Mouse (Mus musculus): ENCODE measurements around the gene AU018091. TPM values are rescaled to one million over a fixed set of nuclear protein-coding genes. Genes with fewer than 3 reads are reported as not detected.
"Not testable (repeated sequence)": the region's sequence is repeated elsewhere in the genome, so short reads cannot be mapped to it uniquely, and the experiment has no call there.

Gene AU018091
- polyA plus RNA-seq, 1 experiment from 2014 or later, result 0.16 TPM

GRCm38 (mm10) chr7:3150376-3150775, 18.6 kb downstream of the AU018091 start:
- no peak for ATAC-seq (ENCODE audit: insufficient number of reproducible peaks, insufficient read depth, low FRiP score, low read depth)
- WGBS, result 63% methylated on average over 1 of the region's 1 CpGs
- H3K9me3 ChIP-seq (ENCODE audit: control insufficient read depth, low read depth, low read length), result no peaks in the 10 kb centered on the region

DNA sequence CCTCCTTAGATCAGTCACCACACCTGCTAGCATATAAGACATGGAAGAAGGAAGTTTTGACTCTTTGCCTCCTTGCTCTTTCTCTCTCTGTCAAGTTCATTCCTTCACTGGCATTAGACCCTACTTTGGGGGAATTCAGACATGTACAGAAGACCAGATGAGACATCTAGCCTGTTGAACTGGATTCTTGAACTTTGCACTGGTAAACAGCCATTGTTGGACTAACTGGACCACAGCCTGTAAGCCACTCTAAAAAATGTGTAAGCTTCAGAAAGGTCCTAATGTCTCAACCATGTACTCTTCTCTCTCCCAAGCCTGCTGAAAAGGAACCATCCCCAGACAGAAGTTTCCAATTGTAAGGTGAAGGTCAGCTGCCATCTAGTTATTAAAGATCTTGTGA, 22.9 kb downstream of the AU018091 start:
- H3K4me3 ChIP-seq (ENCODE audit: low read depth, low read length), result no peak overlapping the region
- no peak overlapping the region for H3K4me2 ChIP-seq (replicated peaks; ENCODE audit: low read depth, low read length)
- no peak overlapping the region for H3K9ac ChIP-seq (replicated peaks; ENCODE audit: low read depth, low read length)
- no peaks in the 10 kb centered on the region for H3K4me1 ChIP-seq (ENCODE audit: control insufficient read depth, insufficient read depth, low read length)
- no peak for ATAC-seq (ENCODE audit: insufficient number of reproducible peaks, insufficient read depth, low FRiP score, low read depth)
- no peaks in the 10 kb centered on the region for H3K27me3 ChIP-seq (ENCODE audit: control insufficient read depth, insufficient read depth, low read length)
- H3K27ac ChIP-seq (ENCODE audit: low read length), result no peak overlapping the region
- H3K9me3 ChIP-seq (ENCODE audit: control insufficient read depth, low read depth, low read length), result no peaks in the 10 kb centered on the region
- no peaks in the 10 kb centered on the region for H3K36me3 ChIP-seq (ENCODE audit: control insufficient read depth, insufficient read depth, low read length)

More at GRCm38 (mm10) chr7:3150376-3150775, 18.6 kb downstream of the AU018091 start:
- H3K4me3 ChIP-seq (ENCODE audit: low read depth, low read length), result no peak overlapping the region
- no peaks in the 10 kb centered on the region for H3K36me3 ChIP-seq (ENCODE audit: control insufficient read depth, insufficient read depth, low read length)
- no peaks in the 10 kb centered on the region for H3K27me3 ChIP-seq (ENCODE audit: control insufficient read depth, insufficient read depth, low read length)
- H3K9ac ChIP-seq (replicated peaks; ENCODE audit: low read depth, low read length), result no peak overlapping the region
- H3K27ac ChIP-seq (ENCODE audit: low read length), result no peak overlapping the region
- no peaks in the 10 kb centered on the region for H3K4me1 ChIP-seq (ENCODE audit: control insufficient read depth, insufficient read depth, low read length)
- H3K4me2 ChIP-seq (replicated peaks; ENCODE audit: low read depth, low read length), result no peak overlapping the region

DNA sequence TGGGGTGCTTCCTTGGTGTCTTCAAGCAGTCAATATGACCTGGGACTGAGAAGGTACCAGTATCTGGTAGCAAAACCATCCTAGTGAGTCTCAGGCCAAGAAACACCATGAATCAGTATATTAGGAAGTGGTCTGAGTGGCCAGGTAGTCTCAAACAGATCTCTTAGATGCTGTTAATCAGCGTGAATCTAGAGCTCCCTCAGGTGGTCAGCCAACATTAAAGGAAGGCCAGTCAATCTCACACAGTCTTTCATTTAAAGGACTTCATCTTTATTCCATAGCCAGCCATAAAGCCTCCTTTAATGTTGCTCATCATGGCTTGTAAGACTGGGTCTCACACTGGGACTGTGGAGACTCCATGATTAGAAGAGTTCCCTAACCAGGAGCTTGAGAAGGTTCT, 25.7 kb downstream of the AU018091 start:
- Histone ChIP-seq H3K27ac (ENCODE audit: low read length) (no peak overlapping the region), H3K4me3 (ENCODE audit: low read depth, low read length) (no peak overlapping the region), H3K9me3 (ENCODE audit: control insufficient read depth, low read depth, low read length) (no peaks in the 10 kb centered on the region), H3K4me2 (replicated peaks; ENCODE audit: low read depth, low read length) (no peak overlapping the region), H3K36me3 (ENCODE audit: control insufficient read depth, insufficient read depth, low read length) (no peaks in the 10 kb centered on the region), H3K27me3 (ENCODE audit: control insufficient read depth, insufficient read depth, low read length) (no peaks in the 10 kb centered on the region), H3K9ac (replicated peaks; ENCODE audit: low read depth, low read length) (no peak overlapping the region), H3K4me1 (ENCODE audit: control insufficient read depth, insufficient read depth, low read length) (no peaks in the 10 kb centered on the region)
- 14% methylated on average over 1 of the region's 1 CpGs for WGBS
- ATAC-seq (ENCODE audit: insufficient number of reproducible peaks, insufficient read depth, low FRiP score, low read depth), result no peak

DNA sequence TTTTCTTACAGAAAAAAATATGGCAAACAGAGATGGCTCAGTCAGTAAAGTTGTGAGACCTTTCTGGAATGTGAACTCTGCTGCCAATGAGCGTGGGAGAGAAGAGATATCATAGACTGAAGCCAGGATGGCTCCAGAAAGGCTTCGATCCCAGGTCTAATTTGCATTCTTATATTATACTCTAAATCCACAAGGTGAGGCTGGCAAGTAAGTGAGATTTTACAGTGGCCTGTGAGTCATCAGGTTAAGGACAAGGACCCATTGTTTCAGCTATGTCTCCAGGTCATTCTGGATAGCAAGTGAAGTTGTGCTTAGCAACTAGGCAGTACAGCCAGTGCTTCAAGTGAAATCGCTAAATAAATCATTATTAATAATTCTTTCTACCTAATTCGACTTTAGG, 33.4 kb downstream of the AU018091 start:
- Histone ChIP-seq H3K36me3 (ENCODE audit: control insufficient read depth, insufficient read depth, low read length) (no peaks in the 10 kb centered on the region), H3K27me3 (ENCODE audit: control insufficient read depth, insufficient read depth, low read length) (no peaks in the 10 kb centered on the region), H3K4me2 (replicated peaks; ENCODE audit: low read depth, low read length) (no peak overlapping the region), H3K9ac (replicated peaks; ENCODE audit: low read depth, low read length) (no peak overlapping the region), H3K27ac (ENCODE audit: low read length) (no peak overlapping the region), H3K9me3 (ENCODE audit: control insufficient read depth, low read depth, low read length) (no peaks in the 10 kb centered on the region; the same call in 1 of the 2 replicates), H3K4me3 (ENCODE audit: low read depth, low read length) (no peak overlapping the region), H3K4me1 (ENCODE audit: control insufficient read depth, insufficient read depth, low read length) (no peaks in the 10 kb centered on the region)
- no peak for ATAC-seq (ENCODE audit: insufficient number of reproducible peaks, insufficient read depth, low FRiP score, low read depth)
- 79% methylated on average over 4 of the region's 4 CpGs for WGBS

GRCm38 (mm10) chr7:3134654-3135053, 34.3 kb downstream of the AU018091 start:
- Histone ChIP-seq H3K4me2 (replicated peaks; ENCODE audit: low read depth, low read length) (no peak overlapping the region), H3K4me1 (ENCODE audit: control insufficient read depth, insufficient read depth, low read length) (no peaks in the 10 kb centered on the region), H3K36me3 (ENCODE audit: control insufficient read depth, insufficient read depth, low read length) (no peaks in the 10 kb centered on the region), H3K4me3 (ENCODE audit: low read depth, low read length) (no peak overlapping the region), H3K9me3 (ENCODE audit: control insufficient read depth, low read depth, low read length) (no peaks in the 10 kb centered on the region; the same call in 1 of the 2 replicates), H3K27me3 (ENCODE audit: control insufficient read depth, insufficient read depth, low read length) (no peaks in the 10 kb centered on the region), H3K27ac (ENCODE audit: low read length) (no peak overlapping the region), H3K9ac (replicated peaks; ENCODE audit: low read depth, low read length) (no peak overlapping the region)
- no peak for ATAC-seq (ENCODE audit: insufficient number of reproducible peaks, insufficient read depth, low FRiP score, low read depth)
- 51% methylated on average over 1 of the region's 1 CpGs for WGBS

- Histone ChIP-seq H3K36me3 (ENCODE audit: control insufficient read depth, insufficient read depth, low read length) (no peaks in the 10 kb centered on the region), H3K27me3 (ENCODE audit: control insufficient read depth, insufficient read depth, low read length) (no peaks in the 10 kb centered on the region), H3K4me1 (ENCODE audit: control insufficient read depth, insufficient read depth, low read length) (no peaks in the 10 kb centered on the region), H3K9me3 (ENCODE audit: control insufficient read depth, low read depth, low read length) (no peaks in the 10 kb centered on the region; the same call in 1 of the 2 replicates), H3K9ac (replicated peaks; ENCODE audit: low read depth, low read length) (no peak overlapping the region), H3K27ac (ENCODE audit: low read length) (no peak overlapping the region), H3K4me3 (ENCODE audit: low read depth, low read length) (no peak overlapping the region), H3K4me2 (replicated peaks; ENCODE audit: low read depth, low read length) (no peak overlapping the region)
- no peak for ATAC-seq (ENCODE audit: insufficient number of reproducible peaks, insufficient read depth, low FRiP score, low read depth)
- WGBS, result 52% methylated on average over 1 of the region's 1 CpGs
Measured at GRCm38 (mm10) chr7:3130342-3130741, 38.7 kb downstream of the AU018091 start.

- not testable (repeated sequence) for ATAC-seq (ENCODE audit: insufficient number of reproducible peaks, insufficient read depth, low FRiP score, low read depth); H3K36me3 ChIP-seq (ENCODE audit: control insufficient read depth, insufficient read depth, low read length)
Measured at GRCm38 (mm10) chr7:3128564-3128963, 40.4 kb downstream of the AU018091 start.

GRCm38 (mm10) chr7:3111193-3111592, 57.8 kb downstream of the AU018091 start:
- ATAC-seq (ENCODE audit: insufficient number of reproducible peaks, insufficient read depth, low FRiP score, low read depth); H3K4me1 ChIP-seq (ENCODE audit: control insufficient read depth, insufficient read depth, low read length); H3K4me3 ChIP-seq (ENCODE audit: low read depth, low read length); H3K27ac ChIP-seq (ENCODE audit: low read length); H3K9ac ChIP-seq (replicated peaks; ENCODE audit: low read depth, low read length); H3K36me3 ChIP-seq (ENCODE audit: control insufficient read depth, insufficient read depth, low read length); H3K9me3 ChIP-seq (ENCODE audit: control insufficient read depth, low read depth, low read length); H3K27me3 ChIP-seq (ENCODE audit: control insufficient read depth, insufficient read depth, low read length); H3K4me2 ChIP-seq (replicated peaks; ENCODE audit: low read depth, low read length): not testable (repeated sequence)
- no CpG with 5 or more reads among the region's 6 CpGs for WGBS

More at GRCm38 (mm10) chr7:3128564-3128963, 40.4 kb downstream of the AU018091 start:
- not testable (repeated sequence) for H3K9me3 ChIP-seq (ENCODE audit: control insufficient read depth, low read depth, low read length); H3K4me3 ChIP-seq (ENCODE audit: low read depth, low read length); H3K4me1 ChIP-seq (ENCODE audit: control insufficient read depth, insufficient read depth, low read length); H3K9ac ChIP-seq (replicated peaks; ENCODE audit: low read depth, low read length); H3K4me2 ChIP-seq (replicated peaks; ENCODE audit: low read depth, low read length); H3K27ac ChIP-seq (ENCODE audit: low read length); H3K27me3 ChIP-seq (ENCODE audit: control insufficient read depth, insufficient read depth, low read length)

DNA sequence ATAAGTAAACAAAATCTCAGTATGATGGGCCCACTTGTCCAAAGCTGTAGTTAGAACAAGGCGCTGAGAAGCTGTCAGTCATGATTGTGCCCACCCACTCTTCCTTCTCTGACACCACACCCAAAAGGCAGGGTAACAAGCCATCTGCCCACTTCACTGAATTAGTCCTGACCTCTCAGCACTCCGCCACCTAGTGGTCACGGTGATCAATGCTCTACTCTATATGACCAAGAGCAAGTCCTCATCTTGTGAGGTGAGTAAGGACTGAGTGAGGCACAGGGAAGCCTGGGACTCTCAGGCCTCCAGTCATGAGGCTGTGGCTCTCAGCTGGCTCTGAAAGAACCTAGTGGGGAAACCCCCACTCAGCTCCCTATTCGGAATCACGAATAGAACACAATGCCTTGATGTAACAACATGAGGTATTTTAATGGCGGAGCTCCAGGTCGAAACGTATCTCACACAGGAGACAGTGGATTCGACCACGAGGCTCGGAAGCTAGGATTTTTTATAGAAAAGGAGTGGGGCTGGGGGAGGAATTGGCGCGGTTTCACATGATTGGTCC, 62.4 kb downstream of the AU018091 start:
- H3K4me1 ChIP-seq (ENCODE audit: control insufficient read depth, insufficient read depth, low read length); H3K9ac ChIP-seq (replicated peaks; ENCODE audit: low read depth, low read length); H3K36me3 ChIP-seq (ENCODE audit: control insufficient read depth, insufficient read depth, low read length); H3K4me3 ChIP-seq (ENCODE audit: low read depth, low read length); ATAC-seq (ENCODE audit: insufficient number of reproducible peaks, insufficient read depth, low FRiP score, low read depth); H3K4me2 ChIP-seq (replicated peaks; ENCODE audit: low read depth, low read length); H3K27me3 ChIP-seq (ENCODE audit: control insufficient read depth, insufficient read depth, low read length); H3K9me3 ChIP-seq (ENCODE audit: control insufficient read depth, low read depth, low read length); H3K27ac ChIP-seq (ENCODE audit: low read length): not testable (repeated sequence)
- 67% methylated on average over 13 of the region's 13 CpGs for WGBS
